Comparison of ENCODE assay signal across 47 mouse cellular contexts in the genomic region with DNA sequence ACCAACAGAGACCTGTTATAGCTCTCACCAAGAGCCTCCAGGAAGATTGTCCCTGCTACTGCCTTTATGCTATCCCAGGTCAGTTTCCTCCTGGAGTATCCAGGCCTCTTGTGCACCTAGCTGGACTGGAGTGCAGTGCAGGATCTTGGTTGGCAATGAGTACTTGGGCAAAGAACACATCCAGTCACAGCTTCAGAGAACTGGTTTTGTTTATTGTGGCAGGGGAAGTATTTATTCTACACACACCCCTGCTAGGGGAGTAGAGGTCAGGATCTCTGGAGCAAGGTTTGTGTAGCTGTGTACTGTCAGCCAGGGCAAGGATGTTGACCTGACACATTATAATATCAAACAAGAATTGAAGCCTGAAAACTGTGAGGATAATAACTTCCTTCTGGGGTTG. TPM values are rescaled to one million over a fixed set of nuclear protein-coding genes. Genes with fewer than 3 reads are reported as not detected.
"Had no signal": no experiment of that assay in that cellular context is flagged by ENCODE, and none has a peak within 500 bp of the region (broad histone marks: within the 10 kb centered on the region; RNA-seq: fewer than 3 reads in every experiment).

No protein-coding gene starts in this region.

- H3K27me3 ChIP-seq: limb, embryonic 12.5 days; limb, embryonic 13.5 days; limb, embryonic 15.5 days; liver, embryonic 12.5 days; liver, embryonic 13.5 days; liver, embryonic 15.5 days; lung, embryonic 15.5 days; megakaryocyte, embryonic 14.5 days; midbrain, embryonic 12.5 days; midbrain, embryonic 13.5 days; midbrain, embryonic 15.5 days had no signal

- H3K27ac ChIP-seq: left cerebral cortex, adult 2 months; limb, embryonic 10.5 days; limb, embryonic 12.5 days; limb, embryonic 13.5 days; limb, embryonic 15.5 days; liver, embryonic 12.5 days; liver, embryonic 13.5 days; liver, embryonic 14.5 days; liver, embryonic 15.5 days; lung, embryonic 15.5 days; macrophage; midbrain, embryonic 10.5 days; midbrain, embryonic 12.5 days; midbrain, embryonic 13.5 days; midbrain, embryonic 15.5 days had no signal

- DNase-seq: left cerebral cortex, postnatal 4 days; liver; liver, embryonic 13.5 days; lung, adult 18-20 months; lung, adult 2 months; lung, embryonic 14.5 days; lung, postnatal 10 days; lung, postnatal 14 days; lung, postnatal 36 days; lung, postnatal 4 days; midbrain, embryonic 14.5 days had no signal

- H3K4me2 ChIP-seq: limb, embryonic 12.5 days; limb, embryonic 13.5 days; limb, embryonic 15.5 days; liver, embryonic 11.5 days; liver, embryonic 12.5 days; liver, embryonic 13.5 days; liver, embryonic 15.5 days; lung, embryonic 14.5 days; lung, embryonic 15.5 days; midbrain, embryonic 11.5 days; midbrain, embryonic 12.5 days; midbrain, embryonic 13.5 days; midbrain, embryonic 15.5 days had no signal

- H3K9me3 ChIP-seq: limb, embryonic 10.5 days; limb, embryonic 12.5 days; limb, embryonic 13.5 days; limb, embryonic 15.5 days; liver, embryonic 12.5 days; liver, embryonic 13.5 days; liver, embryonic 15.5 days; lung, embryonic 15.5 days; megakaryocyte, embryonic 14.5 days; midbrain, embryonic 12.5 days; midbrain, embryonic 15.5 days had no signal

- H3K36me3 ChIP-seq: limb, embryonic 10.5 days; limb, embryonic 12.5 days; limb, embryonic 13.5 days; limb, embryonic 15.5 days; liver, embryonic 12.5 days; liver, embryonic 13.5 days; liver, embryonic 15.5 days; lung, embryonic 15.5 days; midbrain, embryonic 10.5 days; midbrain, embryonic 12.5 days; midbrain, embryonic 13.5 days; midbrain, embryonic 15.5 days had no signal

- H3K4me3 ChIP-seq: left cerebral cortex, adult 2 months; limb, embryonic 10.5 days; limb, embryonic 12.5 days; limb, embryonic 13.5 days; limb, embryonic 15.5 days; liver, embryonic 12.5 days; liver, embryonic 13.5 days; liver, embryonic 15.5 days; lung, embryonic 15.5 days; megakaryocyte, embryonic 14.5 days; midbrain, embryonic 10.5 days; midbrain, embryonic 12.5 days; midbrain, embryonic 13.5 days; midbrain, embryonic 15.5 days; myocyte had no signal

- ATAC-seq: liver, embryonic 12.5 days; lung, postnatal 0 days; midbrain, embryonic 13.5 days; midbrain, embryonic 15.5 days; midbrain, embryonic 16.5 days had no signal

- H3K4me1 ChIP-seq: limb, embryonic 10.5 days; limb, embryonic 12.5 days; limb, embryonic 13.5 days; limb, embryonic 15.5 days; liver, embryonic 12.5 days; liver, embryonic 13.5 days; liver, embryonic 15.5 days; lung, embryonic 15.5 days; megakaryocyte, embryonic 14.5 days; midbrain, embryonic 10.5 days; midbrain, embryonic 12.5 days; midbrain, embryonic 13.5 days; midbrain, embryonic 15.5 days had no signal

- H3K9ac ChIP-seq: limb, embryonic 12.5 days; limb, embryonic 13.5 days; limb, embryonic 15.5 days; liver, embryonic 12.5 days; liver, embryonic 13.5 days; liver, embryonic 14.5 days; liver, embryonic 15.5 days; lung, embryonic 14.5 days; lung, embryonic 15.5 days; midbrain, embryonic 12.5 days; midbrain, embryonic 13.5 days; midbrain, embryonic 15.5 days had no signal

RNA-seq across cellular contexts. Expression of a gene that starts 9.1 kb away (rescaled TPM):
- total RNA-seq: left cerebral cortex, adult 18-20 months; left cerebral cortex, adult 2 months; left cerebral cortex, adult 8-10 months; left cerebral cortex, postnatal 10 days; left cerebral cortex, postnatal 14 days; left cerebral cortex, postnatal 25 days; left cerebral cortex, postnatal 36 days; left cerebral cortex, postnatal 4 days; megakaryocyte progenitor cell, adult 5-6 weeks; megakaryocyte, adult 5-6 weeks; megakaryocyte-erythroid progenitor cell, adult 5-6 weeks; midbrain, postnatal 0 days; monocyte, adult 5-6 weeks had no signal
- polyA plus RNA-seq: limb, embryonic 10.5 days; limb, embryonic 11.5 days; limb, embryonic 12.5 days; limb, embryonic 13.5 days; limb, embryonic 14.5 days; limb, embryonic 15.5 days; liver, embryonic 11.5 days; liver, embryonic 12.5 days; liver, embryonic 13.5 days; liver, embryonic 14.5 days; liver, embryonic 15.5 days; liver, embryonic 16.5 days; lung, adult 2 months; lung, embryonic 14.5 days; lung, embryonic 15.5 days; lung, embryonic 16.5 days; lung, postnatal 0 days; macrophage; midbrain, embryonic 10.5 days; midbrain, embryonic 11.5 days; midbrain, embryonic 12.5 days; midbrain, embryonic 13.5 days; midbrain, embryonic 14.5 days; midbrain, embryonic 15.5 days; midbrain, embryonic 16.5 days; midbrain, postnatal 0 days; myocyte; neural tube, embryonic 11.5 days had no signal

RNA-seq across cellular contexts. Expression of a gene that starts 23.7 kb away (rescaled TPM):
- total RNA-seq: left cerebral cortex, adult 18-20 months; left cerebral cortex, adult 2 months; left cerebral cortex, adult 8-10 months; left cerebral cortex, postnatal 10 days; left cerebral cortex, postnatal 14 days; left cerebral cortex, postnatal 25 days; left cerebral cortex, postnatal 36 days; left cerebral cortex, postnatal 4 days; megakaryocyte progenitor cell, adult 5-6 weeks; megakaryocyte, adult 5-6 weeks; megakaryocyte-erythroid progenitor cell, adult 5-6 weeks; midbrain, postnatal 0 days; monocyte, adult 5-6 weeks had no signal
- polyA plus RNA-seq: limb, embryonic 10.5 days; limb, embryonic 11.5 days; limb, embryonic 12.5 days; limb, embryonic 13.5 days; limb, embryonic 14.5 days; limb, embryonic 15.5 days; liver, embryonic 11.5 days; liver, embryonic 12.5 days; liver, embryonic 13.5 days; liver, embryonic 14.5 days; liver, embryonic 15.5 days; liver, embryonic 16.5 days; lung, adult 2 months; lung, embryonic 14.5 days; lung, embryonic 15.5 days; lung, embryonic 16.5 days; lung, postnatal 0 days; macrophage; midbrain, embryonic 10.5 days; midbrain, embryonic 11.5 days; midbrain, embryonic 12.5 days; midbrain, embryonic 13.5 days; midbrain, embryonic 14.5 days; midbrain, embryonic 15.5 days; midbrain, embryonic 16.5 days; midbrain, postnatal 0 days; myocyte; neural tube, embryonic 11.5 days had no signal

RNA-seq across cellular contexts. Expression of a gene that starts 33.1 kb away (rescaled TPM):
- total RNA-seq: left cerebral cortex, adult 18-20 months; left cerebral cortex, adult 2 months; left cerebral cortex, adult 8-10 months; left cerebral cortex, postnatal 10 days; left cerebral cortex, postnatal 14 days; left cerebral cortex, postnatal 25 days; left cerebral cortex, postnatal 36 days; left cerebral cortex, postnatal 4 days; megakaryocyte progenitor cell, adult 5-6 weeks; megakaryocyte, adult 5-6 weeks; megakaryocyte-erythroid progenitor cell, adult 5-6 weeks; midbrain, postnatal 0 days; monocyte, adult 5-6 weeks had no signal
- polyA plus RNA-seq: limb, embryonic 10.5 days; limb, embryonic 11.5 days; limb, embryonic 12.5 days; limb, embryonic 13.5 days; limb, embryonic 14.5 days; limb, embryonic 15.5 days; liver, embryonic 11.5 days; liver, embryonic 12.5 days; liver, embryonic 13.5 days; liver, embryonic 14.5 days; liver, embryonic 15.5 days; liver, embryonic 16.5 days; lung, adult 2 months; lung, embryonic 14.5 days; lung, embryonic 15.5 days; lung, embryonic 16.5 days; lung, postnatal 0 days; macrophage; midbrain, embryonic 10.5 days; midbrain, embryonic 11.5 days; midbrain, embryonic 12.5 days; midbrain, embryonic 13.5 days; midbrain, embryonic 14.5 days; midbrain, embryonic 15.5 days; midbrain, embryonic 16.5 days; midbrain, postnatal 0 days; myocyte; neural tube, embryonic 11.5 days had no signal

RNA-seq across cellular contexts. Expression of a gene that starts 45.2 kb away (rescaled TPM):
- total RNA-seq: left cerebral cortex, adult 18-20 months; left cerebral cortex, adult 2 months; left cerebral cortex, adult 8-10 months; left cerebral cortex, postnatal 10 days; left cerebral cortex, postnatal 14 days; left cerebral cortex, postnatal 25 days; left cerebral cortex, postnatal 36 days; left cerebral cortex, postnatal 4 days; megakaryocyte progenitor cell, adult 5-6 weeks; megakaryocyte, adult 5-6 weeks; megakaryocyte-erythroid progenitor cell, adult 5-6 weeks; midbrain, postnatal 0 days; monocyte, adult 5-6 weeks had no signal
- polyA plus RNA-seq: limb, embryonic 10.5 days; limb, embryonic 11.5 days; limb, embryonic 12.5 days; limb, embryonic 13.5 days; limb, embryonic 14.5 days; limb, embryonic 15.5 days; liver, embryonic 11.5 days; liver, embryonic 12.5 days; liver, embryonic 13.5 days; liver, embryonic 14.5 days; liver, embryonic 15.5 days; liver, embryonic 16.5 days; lung, adult 2 months; lung, embryonic 14.5 days; lung, embryonic 15.5 days; lung, embryonic 16.5 days; lung, postnatal 0 days; macrophage; midbrain, embryonic 10.5 days; midbrain, embryonic 11.5 days; midbrain, embryonic 12.5 days; midbrain, embryonic 13.5 days; midbrain, embryonic 14.5 days; midbrain, embryonic 15.5 days; midbrain, embryonic 16.5 days; midbrain, postnatal 0 days; myocyte; neural tube, embryonic 11.5 days had no signal
